Mouse (Mus musculus): ENCODE results near the gene Jak3.
A peak's percentile ranks its signal among the peaks of the same experiment; 100 is the strongest.
"Not testable (repeated sequence)": the region's sequence is repeated elsewhere in the genome, so short reads cannot be mapped to it uniquely, and the experiment has no call there.

Gene Jak3

GRCm38 (mm10) chr8:71728240-71728785 lies 52.2 kb downstream of the Jak3 start:
- DNase-seq: peak; percentile 67

GRCm38 (mm10) chr8:71728826-71729620 lies 52.9 kb downstream of the Jak3 start:
- DNase-seq: peak; percentile 30

- DNase-seq: peak; percentile 68
Observed at GRCm38 (mm10) chr8:71731652-71732230, 55.6 kb downstream of the Jak3 start.

- not testable (repeated sequence) for DNase-seq
Observed at GRCm38 (mm10) chr8:71738316-71738715, 62.2 kb downstream of the Jak3 start.
